Mouse (Mus musculus) hindbrain, embryonic 11.5 days (tissue): Measurements from ENCODE around the gene Huwe1. TPM values are rescaled to one million over a fixed set of nuclear protein-coding genes. Genes with fewer than 3 reads are reported as not detected.
A peak's percentile ranks its signal among the peaks of the same experiment; 100 is the strongest.

Experiments
- ATAC-seq: fragments of 200-750 bp; cut with Nextera tagmentation; 2 replicates; pipeline ENCODE4 v1.8.0; 2017; ENCODE audit warnings: mild to moderate bottlenecking, moderate TSS enrichment, moderate library complexity; ENCODE audit not compliant: low FRiP score
- DNase-seq: peaks from one replicate; pipeline ENCODE4 v3.0.0-alpha.2; 2015; ENCODE audit warnings: low spot score
- H3K27ac ChIP-seq: fragments of 300-500 bp; sonication (generic); 2 replicates; pipeline ENCODE4 v1.5.1; 2014; ENCODE audit warnings: mild to moderate bottlenecking, low read depth, low read length
- H3K27me3 ChIP-seq: fragments of 300-500 bp; sonication (generic); 2 replicates; pipeline ENCODE4 v1.6.1; 2014; ENCODE audit warnings: mild to moderate bottlenecking, low read length, moderate library complexity, mixed read lengths; ENCODE audit not compliant: control insufficient read depth, insufficient read depth
- H3K36me3 ChIP-seq: fragments of 300-500 bp; sonication (generic); 2 replicates; pipeline ENCODE4 v1.6.1; 2014; ENCODE audit warnings: mild to moderate bottlenecking, low read length, moderate library complexity, mixed read lengths; ENCODE audit not compliant: control insufficient read depth, insufficient read depth
- H3K4me1 ChIP-seq: fragments of 300-500 bp; sonication (generic); replicated peaks from 2 replicates; pipeline ENCODE4 v1.6.1; 2014; ENCODE audit warnings: low read length, mixed read lengths; ENCODE audit not compliant: control insufficient read depth, insufficient read depth
- H3K4me2 ChIP-seq: fragments of 300-500 bp; sonication (generic); replicated peaks from 2 replicates; pipeline ENCODE4 v1.6.1; 2014; ENCODE audit warnings: mild to moderate bottlenecking, low read depth, low read length
- H3K4me3 ChIP-seq: fragments of 300-500 bp; sonication (generic); 2 replicates; pipeline ENCODE4 v1.5.1; 2014; ENCODE audit warnings: low read depth, low read length
- H3K9ac ChIP-seq: fragments of 300-500 bp; sonication (generic); 2 replicates; pipeline ENCODE4 v1.6.1; 2014; ENCODE audit warnings: low read depth, low read length
- H3K9me3 ChIP-seq: fragments of 300-500 bp; sonication (generic); 2 replicates; pipeline ENCODE4 v1.6.1; 2016; ENCODE audit warnings: low read length; ENCODE audit not compliant: control insufficient read depth
- WGBS: fragments of 180-500 bp; shearing (Covaris S2); extraction: QIAGEN DNeasy Blood & Tissue Kit; methylation state at CpG from one replicate; pipeline ENCODE4 v1.1.7; 2014; 5-methylcytosine and 5-hydroxymethylcytosine counted together
- polyA plus RNA-seq: library from polyadenylated mRNA; unstranded; fragments of >200 nt; fragmentation: Nextera tagmentation; extraction: Ambion mirVana; gene quantifications from 2 replicates; pipeline ENCODE4 v1.2.1, GENCODE M21; 2014

Huwe1 gene
- polyA plus RNA-seq, result 75.2 and 117 TPM in 2 replicates

GRCm38 (mm10) chrX:151800701-151801511, at the start of gene Huwe1:
Gene Huwe1, plus strand, starts transcription at chrX:151800807.
- ATAC-seq (peak; percentile 71), DNase-seq (peak; percentile 92)
- no peaks in the 10 kb centered on the region for H3K27me3 ChIP-seq
- WGBS, result 15% methylated on average over 33 of the region's 36 CpGs
- no peaks in the 10 kb centered on the region for H3K9me3 ChIP-seq
- H3K4me3 ChIP-seq, result peak within 1 kb of the TSS; percentile 45
- peak within 1 kb of the TSS; percentile 89 for H3K27ac ChIP-seq
- peak within 1 kb of the TSS; percentile 34 for H3K4me2 ChIP-seq
- peak within 1 kb of the TSS; percentile 70 for H3K9ac ChIP-seq
- no peaks in the 10 kb centered on the region for H3K4me1 ChIP-seq
- no peaks in the 10 kb centered on the region for H3K36me3 ChIP-seq

- ATAC-seq, result no peak
- Histone ChIP-seq H3K9me3 (no peaks in the 10 kb centered on the region), H3K4me3 (no peak overlapping the region), H3K9ac (no peak overlapping the region), H3K36me3 (no peaks in the 10 kb centered on the region), H3K4me1 (no peaks in the 10 kb centered on the region), H3K4me2 (no peak overlapping the region), H3K27me3 (no peaks in the 10 kb centered on the region), H3K27ac (no peak overlapping the region)
- no peak for DNase-seq
- 88% methylated on average over 1 of the region's 1 CpGs for WGBS
Observed at GRCm38 (mm10) chrX:151780348-151780747, 20.3 kb upstream of the Huwe1 start.

- Histone ChIP-seq H3K4me2 (no peak overlapping the region), H3K36me3 (no peaks in the 10 kb centered on the region), H3K4me3 (no peak overlapping the region), H3K27me3 (no peaks in the 10 kb centered on the region), H3K4me1 (no peaks in the 10 kb centered on the region), H3K9ac (no peak overlapping the region), H3K27ac (no peak overlapping the region), H3K9me3 (no peaks in the 10 kb centered on the region)
- DNase-seq (no peak), ATAC-seq (no peak)
- WGBS, result 82% methylated on average over 4 of the region's 4 CpGs
Observed at GRCm38 (mm10) chrX:151782939-151783338, 17.7 kb upstream of the Huwe1 start.

- Histone ChIP-seq H3K9me3 (no peaks in the 10 kb centered on the region), H3K36me3 (no peaks in the 10 kb centered on the region), H3K27me3 (no peaks in the 10 kb centered on the region), H3K4me3 (no peak overlapping the region), H3K9ac (no peak overlapping the region), H3K4me1 (no peaks in the 10 kb centered on the region), H3K27ac (no peak overlapping the region), H3K4me2 (no peak overlapping the region)
- ATAC-seq (no peak), DNase-seq (no peak)
- WGBS, result 46% methylated on average over 2 of the region's 2 CpGs
Observed at GRCm38 (mm10) chrX:151792766-151793165, 7.8 kb upstream of the Huwe1 start.

- Histone ChIP-seq H3K9me3 (no peaks in the 10 kb centered on the region), H3K4me2 (no peak overlapping the region), H3K27me3 (no peaks in the 10 kb centered on the region), H3K36me3 (no peaks in the 10 kb centered on the region), H3K4me3 (no peak overlapping the region), H3K4me1 (no peaks in the 10 kb centered on the region), H3K27ac (no peak overlapping the region), H3K9ac (no peak overlapping the region)
- no peak for DNase-seq
- WGBS, result 53% methylated on average over 1 of the region's 1 CpGs
- no peak for ATAC-seq
Observed at GRCm38 (mm10) chrX:151797970-151798369, 2.6 kb upstream of the Huwe1 start.

GRCm38 (mm10) chrX:151802328-151802955, 1.8 kb downstream of the Huwe1 start:
- DNase-seq (peak; percentile 28), ATAC-seq (no peak)
- H3K27me3 ChIP-seq, result no peaks in the 10 kb centered on the region
- H3K4me1 ChIP-seq, result no peaks in the 10 kb centered on the region
- H3K36me3 ChIP-seq, result no peaks in the 10 kb centered on the region
- no peaks in the 10 kb centered on the region for H3K9me3 ChIP-seq
- peak overlapping the region; percentile 53 for H3K4me3 ChIP-seq
- 21% methylated on average over 13 of the region's 13 CpGs for WGBS
- peak overlapping the region; percentile 58 for H3K9ac ChIP-seq
- H3K4me2 ChIP-seq, result peak overlapping the region; percentile 44
- H3K27ac ChIP-seq, result peak overlapping the region; percentile 84

GRCm38 (mm10) chrX:151802956-151803776, 2.6 kb downstream of the Huwe1 start:
- no peaks in the 10 kb centered on the region for H3K27me3 ChIP-seq
- H3K9me3 ChIP-seq, result no peaks in the 10 kb centered on the region
- no peaks in the 10 kb centered on the region for H3K36me3 ChIP-seq
- ATAC-seq (peak; percentile 88), DNase-seq (peak; percentile 91)
- WGBS, result 19% methylated on average over 60 of the region's 77 CpGs
- H3K4me2 ChIP-seq, result peak overlapping the region; percentile 48
- peak overlapping the region; percentile 53 for H3K4me3 ChIP-seq
- H3K9ac ChIP-seq, result peak overlapping the region; percentile 59
- H3K27ac ChIP-seq, result peak overlapping the region; percentile 86
- H3K4me1 ChIP-seq, result no peaks in the 10 kb centered on the region

GRCm38 (mm10) chrX:151803777-151804101, 3.1 kb downstream of the Huwe1 start:
- H3K9me3 ChIP-seq, result no peaks in the 10 kb centered on the region
- no peaks in the 10 kb centered on the region for H3K27me3 ChIP-seq
- no peaks in the 10 kb centered on the region for H3K4me1 ChIP-seq
- DNase-seq (no peak), ATAC-seq (peak; percentile 43)
- no peaks in the 10 kb centered on the region for H3K36me3 ChIP-seq
- H3K4me2 ChIP-seq, result peak overlapping the region; percentile 48
- peak overlapping the region; percentile 86 for H3K27ac ChIP-seq
- peak overlapping the region; percentile 59 for H3K9ac ChIP-seq
- 12% methylated on average over 20 of the region's 20 CpGs for WGBS
- peak overlapping the region; percentile 53 for H3K4me3 ChIP-seq
